Mouse (Mus musculus) brain, embryonic 14.5 days (tissue): ENCODE measurements around the gene Tdrd6. TPM values are rescaled to one million over a fixed set of nuclear protein-coding genes. Genes with fewer than 3 reads are reported as not detected.

Source experiments
- DNase-seq: peaks from one replicate; pipeline ENCODE4 v3.0.0-alpha.2; 2011; ENCODE audit warnings: low read depth
- CTCF ChIP-seq: fragments of 200-500 bp; IDR thresholded peaks from 2 replicates; pipeline ENCODE4 v1.5.1; 2012; ENCODE audit warnings: inconsistent platforms, mild to moderate bottlenecking, moderate library complexity, borderline replicate concordance; ENCODE audit not compliant: insufficient read depth, insufficient read length; ENCODE audit errors: extremely low read depth
- POLR2A ChIP-seq: fragments of 200-500 bp; IDR thresholded peaks from 2 replicates; pipeline ENCODE4 v1.6.1; 2012; ENCODE audit warnings: mild to moderate bottlenecking, inconsistent platforms, borderline replicate concordance; ENCODE audit not compliant: poor library complexity, insufficient read depth, insufficient read length, severe bottlenecking; ENCODE audit errors: extremely low read depth
- polyA plus RNA-seq: library from polyadenylated mRNA; depleted of rRNA; stranded (reverse); fragments of >200 nt; gene quantifications from 2 replicates; pipeline ENCODE4 v1.2.3, GENCODE M21; 2012

Gene Tdrd6
- polyA plus RNA-seq, 1 experiment, result 0.83 TPM

- TF ChIP-seq CTCF (peak; percentile 46; the same call in 1 of the 2 replicates), POLR2A (no peak)
- no peak for DNase-seq
Measured at GRCm38 (mm10) chr17:43649641-43650436, 19.7 kb upstream of the Tdrd6 start.

- no peak for DNase-seq
- TF ChIP-seq POLR2A (no peak), CTCF (no peak)
Measured at GRCm38 (mm10) chr17:43646925-43647324, 16.8 kb upstream of the Tdrd6 start.

- TF ChIP-seq CTCF, result no peak
- no peak for TF ChIP-seq POLR2A
- no peak for DNase-seq
Measured at GRCm38 (mm10) chr17:43645136-43645535, 15.0 kb upstream of the Tdrd6 start.

- no peak for DNase-seq
- TF ChIP-seq CTCF (no peak), POLR2A (no peak)
Measured at GRCm38 (mm10) chr17:43644375-43644774, 14.3 kb upstream of the Tdrd6 start.

- no peak for TF ChIP-seq CTCF
- no peak for TF ChIP-seq POLR2A
- no peak for DNase-seq
Measured at GRCm38 (mm10) chr17:43643191-43643590, 13.1 kb upstream of the Tdrd6 start.

- DNase-seq, result no peak
Measured at GRCm38 (mm10) chr17:43640825-43641224, 10.7 kb upstream of the Tdrd6 start.

GRCm38 (mm10) chr17:43637146-43637545 lies 7.0 kb upstream of the Tdrd6 start:
- no peak for TF ChIP-seq CTCF
- no peak for TF ChIP-seq POLR2A
- no peak for DNase-seq

More at GRCm38 (mm10) chr17:43640825-43641224, 10.7 kb upstream of the Tdrd6 start:
- TF ChIP-seq POLR2A (no peak), CTCF (no peak)

GRCm38 (mm10) chr17:43630427-43630760 lies 295 bp upstream of the Tdrd6 start:
- TF ChIP-seq POLR2A (no peak), CTCF (no peak)
- DNase-seq, result peak; percentile 32

GRCm38 (mm10) chr17:43629026-43629495 lies 1.0 kb downstream of the Tdrd6 start:
- DNase-seq, result no peak
- TF ChIP-seq CTCF, result no peak
- TF ChIP-seq POLR2A, result no peak

GRCm38 (mm10) chr17:43628246-43628645 lies 1.9 kb downstream of the Tdrd6 start:
- TF ChIP-seq POLR2A, result no peak
- no peak for TF ChIP-seq CTCF
- no peak for DNase-seq

- DNase-seq, result no peak
- no peak for TF ChIP-seq POLR2A
- no peak for TF ChIP-seq CTCF
Measured at GRCm38 (mm10) chr17:43622076-43622475, 8.0 kb downstream of the Tdrd6 start.

GRCm38 (mm10) chr17:43619156-43619555 lies 10.9 kb downstream of the Tdrd6 start:
- no peak for DNase-seq
- TF ChIP-seq POLR2A (no peak), CTCF (no peak)

- TF ChIP-seq CTCF (no peak), POLR2A (no peak)
- DNase-seq, result no peak
Measured at GRCm38 (mm10) chr17:43612221-43612620, 17.9 kb downstream of the Tdrd6 start.
